Mouse (Mus musculus) kidney, adult 8-10 months (tissue): Measurements from ENCODE around the gene Wdfy4.

Experiments
- DNase-seq, 2 experiments: peaks; one replicate each; pipeline ENCODE4 v3.0.0; 2022

Wdfy4 gene

GRCm38 (mm10) chr14:32964742-32965141 lies 220.6 kb downstream of the Wdfy4 start:
- no peak for DNase-seq

GRCm38 (mm10) chr14:32960481-32960880 lies 224.8 kb downstream of the Wdfy4 start:
- peak; percentile 28 to 50 for DNase-seq

- DNase-seq: peak in 1 of 2 experiments; percentile 12
Measured at GRCm38 (mm10) chr14:32958671-32959070, 226.6 kb downstream of the Wdfy4 start.

GRCm38 (mm10) chr14:32956486-32956885 lies 228.8 kb downstream of the Wdfy4 start:
- DNase-seq: no peak

- DNase-seq: peak; percentile 15 to 30
Measured at GRCm38 (mm10) chr14:32950312-32951301, 234.7 kb downstream of the Wdfy4 start.

- DNase-seq: no peak
Measured at GRCm38 (mm10) chr14:32947512-32947911, 237.8 kb downstream of the Wdfy4 start.

DNA sequence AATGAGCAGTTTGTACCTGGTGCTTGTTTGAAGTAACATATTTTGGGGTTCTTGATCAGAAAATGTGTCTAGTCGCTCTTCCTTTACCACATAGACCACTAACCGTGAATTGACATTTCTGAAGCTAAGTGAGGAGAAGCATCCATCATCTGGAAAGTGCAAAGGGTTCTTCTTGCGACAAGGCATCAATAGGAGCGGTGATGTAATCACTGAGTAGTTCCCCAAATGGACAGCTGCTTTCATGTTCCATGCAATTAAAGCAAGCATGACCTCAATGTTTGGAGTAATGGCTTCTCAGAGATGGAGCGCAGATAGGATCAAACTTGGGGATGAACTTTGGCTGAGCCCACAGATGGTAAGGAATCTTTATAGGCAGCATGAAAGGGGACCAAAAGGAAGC lies 246.1 kb downstream of the Wdfy4 start:
- DNase-seq: no peak

DNA sequence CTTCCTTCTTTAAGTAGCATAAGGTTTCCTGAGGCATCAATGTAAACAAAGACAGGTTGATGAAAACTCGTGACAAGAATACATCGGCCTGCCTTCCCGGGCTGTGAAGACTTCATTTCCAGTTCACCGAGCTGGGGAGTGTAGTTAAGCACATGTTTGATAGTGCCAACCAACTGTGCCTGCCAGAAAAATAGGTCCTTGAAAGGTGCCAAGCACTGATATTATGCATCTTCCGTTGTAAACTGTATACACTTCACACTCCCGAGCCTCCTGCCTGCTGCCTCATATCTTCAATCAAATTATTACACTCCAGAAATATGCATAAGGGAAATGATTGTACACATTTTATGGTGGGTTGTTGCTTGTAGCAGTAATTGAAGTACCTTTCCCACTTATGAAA lies 251.2 kb downstream of the Wdfy4 start:
- no peak for DNase-seq

DNA sequence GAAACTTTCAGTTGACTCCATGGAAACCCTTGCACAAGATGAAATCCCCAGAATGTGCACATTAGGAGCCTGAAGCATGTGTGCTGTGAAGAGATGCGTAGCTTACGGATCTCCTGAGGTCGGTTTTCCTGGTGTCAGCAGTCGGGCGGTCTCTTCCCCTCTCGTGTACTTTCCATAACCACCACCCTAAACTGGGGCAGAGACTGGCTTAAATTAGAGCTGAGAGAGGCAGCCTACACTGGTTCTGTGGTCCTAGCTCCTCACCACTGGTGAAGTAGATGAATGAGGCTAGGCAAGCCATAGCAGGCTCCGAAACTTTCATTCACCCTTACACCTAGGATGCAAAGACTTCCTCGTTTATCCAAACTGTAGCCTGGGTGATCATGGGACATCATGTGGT lies 253.1 kb downstream of the Wdfy4 start:
- no peak for DNase-seq

GRCm38 (mm10) chr14:32931709-32932108 lies 253.6 kb downstream of the Wdfy4 start:
- DNase-seq: no peak

DNA sequence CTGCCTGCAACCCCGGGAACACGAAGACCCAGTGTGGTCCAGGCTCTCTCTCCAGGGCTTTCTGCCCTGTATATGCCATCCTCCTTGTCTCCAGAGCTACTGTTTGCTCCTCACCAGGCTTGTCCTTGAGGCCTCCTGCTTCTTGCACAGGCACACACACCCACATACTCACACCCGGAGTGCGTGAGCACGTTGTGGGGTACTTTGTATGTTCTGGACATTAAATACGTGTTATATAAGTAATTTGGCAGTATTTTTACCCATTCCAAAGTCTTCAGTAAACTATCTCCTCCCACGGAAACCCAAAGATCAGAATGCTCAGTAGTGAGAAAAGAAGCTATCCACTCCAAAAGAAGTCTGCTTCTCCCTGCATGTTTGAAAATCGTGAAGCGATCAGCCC lies 261.4 kb downstream of the Wdfy4 start:
- DNase-seq: no peak

- no peak for DNase-seq
Measured at GRCm38 (mm10) chr14:32917919-32918318, 267.4 kb downstream of the Wdfy4 start.

DNA sequence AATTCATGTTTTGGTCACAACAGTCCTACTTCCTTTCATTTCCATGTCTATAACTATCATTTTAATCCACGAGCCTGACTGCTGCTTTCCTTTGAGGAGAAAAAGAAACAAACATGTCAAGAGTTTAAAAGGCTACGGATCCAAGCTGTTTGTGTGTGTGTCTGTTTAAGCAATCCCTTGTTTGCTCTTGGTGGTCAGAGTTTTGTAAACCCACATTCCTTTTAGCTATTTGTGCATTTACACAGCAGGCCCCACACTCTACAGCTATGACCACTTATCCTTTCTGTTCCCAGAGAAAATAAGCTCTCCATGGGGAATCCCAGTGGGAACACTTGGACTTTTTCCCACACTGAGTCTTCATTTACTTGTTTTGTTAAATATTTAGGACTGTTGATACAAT lies 269.9 kb downstream of the Wdfy4 start:
- peak in 1 of 2 experiments; percentile 23 for DNase-seq

DNA sequence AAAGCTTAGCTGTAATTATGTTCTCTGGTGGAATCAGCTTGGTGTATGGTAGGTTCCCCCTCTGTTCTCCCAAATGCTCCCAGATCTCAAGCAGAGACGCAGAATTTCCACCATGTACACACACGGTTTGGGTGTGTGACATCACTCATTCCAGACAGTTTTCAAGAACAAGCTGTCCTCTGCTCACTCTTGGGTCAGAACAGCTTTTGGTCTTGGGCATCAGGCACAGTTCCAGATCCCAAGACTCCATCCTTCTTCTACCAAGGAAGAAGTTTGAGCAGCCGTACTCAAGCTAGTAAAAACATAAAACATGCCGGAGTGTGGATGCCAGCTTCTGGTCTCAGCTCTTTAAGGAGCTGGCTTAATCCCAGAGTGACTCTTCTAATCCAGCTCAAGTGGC lies 274.1 kb downstream of the Wdfy4 start:
- no peak for DNase-seq
